Mouse (Mus musculus) ES-Bruce4 (cell line): ENCODE data around the gene Upf2.

ENCODE experiments used
- CTCF ChIP-seq: IDR thresholded peaks from one replicate; pipeline ENCODE4 v1.8.1; 2011; ENCODE audit warnings: low read depth, low read length
- POLR2A ChIP-seq: IDR thresholded peaks from one replicate; pipeline ENCODE4 v1.8.1; 2011; ENCODE audit warnings: low read length; ENCODE audit not compliant: insufficient read depth

- TF ChIP-seq POLR2A (no peak), CTCF (no peak)
These were observed 116.1 kb downstream of the Upf2 start for GRCm38 (mm10) chr2:6067341-6067740.
